Mouse (Mus musculus) lung, postnatal 0 days (tissue): ENCODE data around the gene Lbhd2. TPM values are rescaled to one million over a fixed set of nuclear protein-coding genes. Genes with fewer than 3 reads are reported as not detected.
A peak's percentile ranks its signal among the peaks of the same experiment; 100 is the strongest.

ENCODE experiments used
- ATAC-seq: fragments of 200-750 bp; cut with Nextera tagmentation; 2 replicates; pipeline ENCODE4 v1.8.0; 2017; ENCODE audit warnings: moderate library complexity
- DNase-seq: peaks from one replicate; pipeline ENCODE4 v3.0.0-alpha.2; 2016; ENCODE audit warnings: low spot score
- H3K27ac ChIP-seq: fragments of 300-500 bp; sonication (generic); 2 replicates; pipeline ENCODE4 v1.5.1; 2014; ENCODE audit warnings: antibody characterized with exemption, mild to moderate bottlenecking, low read length, mixed read lengths
- H3K27me3 ChIP-seq: fragments of 300-500 bp; sonication (generic); replicated peaks from 2 replicates; pipeline ENCODE4 v1.6.1; 2014; ENCODE audit warnings: low read length, mixed read lengths; ENCODE audit not compliant: insufficient read depth
- H3K36me3 ChIP-seq: fragments of 300-500 bp; sonication (generic); 2 replicates; pipeline ENCODE4 v1.6.1; 2014; ENCODE audit warnings: low read length, mixed read lengths; ENCODE audit not compliant: insufficient read depth
- H3K4me1 ChIP-seq: fragments of 300-500 bp; sonication (generic); 2 replicates; pipeline ENCODE4 v1.6.1; 2014; ENCODE audit warnings: antibody characterized with exemption, low read depth, low read length, mixed read lengths; ENCODE audit not compliant: insufficient read depth
- H3K4me2 ChIP-seq: fragments of 300-500 bp; sonication (generic); replicated peaks from 2 replicates; pipeline ENCODE4 v1.6.1; 2014; ENCODE audit warnings: low read depth, mild to moderate bottlenecking, low read length, moderate library complexity, mixed read lengths
- H3K4me3 ChIP-seq: fragments of 300-500 bp; sonication (generic); 2 replicates; pipeline ENCODE4 v1.5.1; 2014; ENCODE audit warnings: low read depth, low read length
- H3K9ac ChIP-seq: fragments of 300-500 bp; sonication (generic); replicated peaks from 2 replicates; pipeline ENCODE4 v1.6.1; 2014; ENCODE audit warnings: low read depth, mild to moderate bottlenecking
- H3K9me3 ChIP-seq: fragments of 300-500 bp; sonication (generic); 2 replicates; pipeline ENCODE4 v1.6.1; 2016; ENCODE audit warnings: low read length, mixed read lengths
- CTCF ChIP-seq: IDR thresholded peaks from 2 replicates; pipeline ENCODE4 v1.5.1; 2016; ENCODE audit warnings: antibody characterized with exemption, mild to moderate bottlenecking
- EP300 ChIP-seq: IDR thresholded peaks from 2 replicates; pipeline ENCODE4 v1.6.1; 2016; ENCODE audit warnings: antibody characterized with exemption, mild to moderate bottlenecking, control low read depth
- WGBS: fragments of 180-500 bp; shearing (Covaris S2); extraction: QIAGEN DNeasy Blood & Tissue Kit; methylation state at CpG from one replicate; pipeline ENCODE4 v1.1.7; 2014; 5-methylcytosine and 5-hydroxymethylcytosine counted together
- polyA plus RNA-seq: library from polyadenylated mRNA; unstranded; fragments of >200 nt; fragmentation: Nextera tagmentation; extraction: Ambion mirVana; gene quantifications from 2 replicates; pipeline ENCODE4 v1.2.1, GENCODE M21; 2015

The Lbhd2 gene
- polyA plus RNA-seq, 1 experiment from 2014 or later: 0.37 TPM

DNA sequence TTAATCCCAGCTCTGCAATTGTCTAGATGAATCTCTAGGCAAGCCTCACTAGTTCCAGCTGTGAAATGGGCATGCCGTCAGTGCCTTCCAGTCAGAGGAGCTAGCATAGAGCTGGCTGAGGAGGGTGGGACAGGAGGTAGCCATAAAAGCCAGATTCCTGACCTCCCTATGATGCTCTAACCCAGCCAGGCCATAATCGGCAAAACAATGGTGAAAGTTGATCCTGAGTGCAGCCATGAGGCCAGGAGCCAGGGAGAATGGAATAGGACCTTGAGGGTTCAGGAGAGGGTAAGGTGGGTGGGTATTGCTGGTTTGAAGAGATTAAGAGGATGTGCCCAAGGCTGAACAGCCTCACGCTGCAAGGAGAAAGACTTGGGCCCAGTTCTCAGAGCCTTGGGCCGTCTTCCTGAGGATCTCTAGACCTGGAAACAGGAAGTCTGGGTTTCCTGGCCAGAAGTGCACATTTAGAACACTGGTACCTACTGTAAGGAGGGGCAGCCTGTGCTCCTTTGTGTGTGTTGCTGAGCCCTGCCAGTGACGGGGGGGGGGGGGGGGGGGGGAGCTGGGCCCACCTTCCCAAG lies 26.2 kb downstream of the Lbhd2 start:
- Histone ChIP-seq H3K4me1 (peaks cover 15% of the 10 kb centered on the region), H3K9me3 (no peaks in the 10 kb centered on the region), H3K36me3 (no peaks in the 10 kb centered on the region), H3K27me3 (peaks cover 11% of the 10 kb centered on the region; the same call in 1 of the 2 replicates), H3K4me2 (no peak overlapping the region), H3K27ac (peak overlapping the region; percentile 26; the same call in 1 of the 2 replicates), H3K4me3 (no peak overlapping the region), H3K9ac (no peak overlapping the region)
- 65% methylated on average over 4 of the region's 5 CpGs for WGBS
- no peak for DNase-seq
- TF ChIP-seq EP300 (no peak), CTCF (no peak)
- ATAC-seq: no peak

DNA sequence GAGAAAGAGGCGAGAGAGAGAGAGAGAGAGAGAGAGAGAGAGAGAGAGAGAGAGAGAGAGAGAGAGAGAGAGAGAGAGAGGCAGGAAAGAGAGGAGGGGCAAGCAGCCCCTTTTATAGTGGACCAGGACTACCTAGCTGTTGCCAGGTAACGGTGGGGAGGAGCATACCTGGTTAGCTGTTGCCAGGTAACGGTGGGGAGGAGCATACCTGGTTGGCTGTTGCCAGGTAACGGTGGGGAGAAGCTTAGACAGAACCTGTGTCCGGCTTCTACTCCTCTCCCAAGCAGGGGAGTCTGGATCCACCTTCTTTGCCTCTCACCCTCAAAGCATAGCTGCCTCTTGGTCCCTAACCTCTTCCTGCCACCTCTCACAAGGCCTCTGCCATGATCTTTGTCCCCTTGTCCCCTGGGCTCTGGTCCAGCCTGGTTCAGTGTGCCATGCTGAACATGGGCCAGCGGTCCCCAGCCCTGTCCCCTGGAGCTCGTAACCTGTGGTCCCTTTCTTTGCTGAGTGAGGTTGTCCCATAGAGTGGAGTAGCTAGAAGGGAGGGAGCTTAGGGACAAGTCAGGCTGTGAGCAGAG lies 27.6 kb downstream of the Lbhd2 start:
- 35% methylated on average over 6 of the region's 7 CpGs for WGBS
- TF ChIP-seq EP300: no peak
- no peak for TF ChIP-seq CTCF
- Histone ChIP-seq H3K4me3 (no peak overlapping the region), H3K9ac (no peak overlapping the region), H3K27ac (peak overlapping the region; percentile 27; the same call in 1 of the 2 replicates), H3K4me1 (peaks cover 11% of the 10 kb centered on the region), H3K9me3 (no peaks in the 10 kb centered on the region), H3K4me2 (0 out of 2 replicates have a peak overlapping the region, but pooled peaks have one; percentile 3), H3K36me3 (no peaks in the 10 kb centered on the region), H3K27me3 (peaks cover 8% of the 10 kb centered on the region; the same call in 1 of the 2 replicates)
- DNase-seq (no peak), ATAC-seq (no peak)

DNA sequence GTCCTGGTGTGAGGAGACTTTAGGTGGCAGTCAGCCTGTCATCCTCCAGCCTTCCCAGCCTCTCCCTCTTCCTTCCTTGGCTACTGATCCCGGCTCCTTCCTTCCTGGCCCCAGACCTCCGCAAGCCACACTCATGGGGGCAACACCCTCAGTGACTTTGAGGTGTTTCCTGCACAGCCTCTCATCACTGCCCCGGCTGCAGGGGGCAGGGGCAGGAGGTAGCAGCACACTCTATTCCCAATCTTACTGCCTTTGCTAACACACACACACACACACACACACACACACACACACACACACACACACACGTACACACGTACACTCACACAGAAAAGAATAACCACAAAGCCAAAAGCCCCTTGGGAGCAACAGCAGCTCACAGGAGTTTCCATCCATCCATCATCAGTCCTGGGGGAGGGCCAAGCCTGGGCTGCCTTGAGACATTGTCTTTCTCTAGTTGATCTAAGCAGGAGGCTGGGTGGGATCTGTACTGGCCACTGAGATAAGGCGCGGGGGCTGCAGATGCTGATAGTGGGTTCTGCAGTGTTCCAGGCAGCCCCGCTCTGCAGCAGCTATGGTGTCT lies 28.2 kb downstream of the Lbhd2 start:
- H3K36me3 ChIP-seq: no peaks in the 10 kb centered on the region
- 0 out of 2 replicates have a peak overlapping the region, but pooled peaks have one; percentile 27 for H3K27ac ChIP-seq
- H3K4me3 ChIP-seq: no peak overlapping the region
- peak; percentile 45 for ATAC-seq
- H3K9ac ChIP-seq: no peak overlapping the region
- TF ChIP-seq CTCF: no peak
- TF ChIP-seq EP300: no peak
- peaks cover 8% of the 10 kb centered on the region for H3K4me1 ChIP-seq
- 0 out of 2 replicates have a peak overlapping the region, but pooled peaks have one; percentile 3 for H3K4me2 ChIP-seq
- DNase-seq: peak; percentile 55
- peaks cover 5% of the 10 kb centered on the region; the same call in 1 of the 2 replicates for H3K27me3 ChIP-seq
- 32% methylated on average over 8 of the region's 8 CpGs for WGBS
- H3K9me3 ChIP-seq: no peaks in the 10 kb centered on the region

DNA sequence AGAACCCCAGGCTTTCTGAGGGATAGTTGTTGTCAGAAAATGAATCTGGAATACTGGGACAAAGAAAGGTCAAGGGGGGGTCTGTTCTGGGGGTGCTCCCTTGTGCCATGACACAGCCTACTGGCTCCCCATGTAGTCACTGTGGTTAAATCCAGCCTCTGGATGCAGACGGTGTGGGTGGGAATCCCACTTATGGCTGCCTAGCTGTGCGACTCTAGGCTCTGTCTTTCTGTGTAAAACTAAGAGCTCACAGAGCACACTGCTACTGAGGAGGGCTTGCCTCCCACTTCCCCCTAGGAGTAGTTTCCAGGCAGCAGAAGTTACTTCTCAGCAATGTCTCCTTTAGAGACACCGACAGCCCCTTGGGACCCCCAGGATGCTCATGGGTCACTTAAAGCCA lies 29.6 kb downstream of the Lbhd2 start:
- peak overlapping the region; percentile 68 for H3K27ac ChIP-seq
- no peak overlapping the region for H3K4me3 ChIP-seq
- H3K4me1 ChIP-seq: no peaks in the 10 kb centered on the region; the same call in 1 of the 2 replicates
- no peaks in the 10 kb centered on the region for H3K9me3 ChIP-seq
- WGBS: 72% methylated on average over 3 of the region's 3 CpGs
- H3K27me3 ChIP-seq: no peaks in the 10 kb centered on the region
- DNase-seq (no peak), ATAC-seq (no peak)
- no peak overlapping the region for H3K9ac ChIP-seq
- no peaks in the 10 kb centered on the region for H3K36me3 ChIP-seq
- no peak for TF ChIP-seq CTCF
- no peak for TF ChIP-seq EP300
- H3K4me2 ChIP-seq: no peak overlapping the region

DNA sequence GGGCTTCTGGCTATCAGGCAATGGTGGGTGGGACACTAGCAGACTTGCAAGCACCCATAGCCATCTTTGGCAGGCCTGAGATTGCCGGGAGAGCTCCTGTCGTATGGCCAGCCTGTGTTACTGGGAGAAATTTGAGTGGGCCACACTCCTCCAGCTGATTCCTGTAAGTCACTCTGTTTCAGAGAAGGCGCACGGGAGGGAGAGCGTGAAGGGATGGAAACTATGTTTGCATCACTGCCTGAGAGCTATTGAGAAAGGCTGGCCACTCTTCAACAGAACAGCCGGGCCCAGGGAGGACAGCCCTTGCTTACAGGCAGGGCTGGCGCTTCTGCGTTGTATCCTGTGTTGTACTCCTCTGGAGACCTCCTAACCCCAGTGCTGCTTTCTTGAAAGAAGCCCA lies 30.0 kb downstream of the Lbhd2 start:
- ATAC-seq (peak; percentile 79), DNase-seq (peak; percentile 92)
- Histone ChIP-seq H3K9ac (no peak overlapping the region), H3K27me3 (no peaks in the 10 kb centered on the region), H3K36me3 (no peaks in the 10 kb centered on the region), H3K4me1 (no peaks in the 10 kb centered on the region; the same call in 1 of the 2 replicates), H3K9me3 (no peaks in the 10 kb centered on the region), H3K4me2 (no peak overlapping the region), H3K27ac (peak overlapping the region; percentile 68), H3K4me3 (no peak overlapping the region)
- 0 out of 2 replicates have a peak, but pooled peaks have one; percentile 5 for TF ChIP-seq EP300
- no peak for TF ChIP-seq CTCF
- 39% methylated on average over 8 of the region's 8 CpGs for WGBS

DNA sequence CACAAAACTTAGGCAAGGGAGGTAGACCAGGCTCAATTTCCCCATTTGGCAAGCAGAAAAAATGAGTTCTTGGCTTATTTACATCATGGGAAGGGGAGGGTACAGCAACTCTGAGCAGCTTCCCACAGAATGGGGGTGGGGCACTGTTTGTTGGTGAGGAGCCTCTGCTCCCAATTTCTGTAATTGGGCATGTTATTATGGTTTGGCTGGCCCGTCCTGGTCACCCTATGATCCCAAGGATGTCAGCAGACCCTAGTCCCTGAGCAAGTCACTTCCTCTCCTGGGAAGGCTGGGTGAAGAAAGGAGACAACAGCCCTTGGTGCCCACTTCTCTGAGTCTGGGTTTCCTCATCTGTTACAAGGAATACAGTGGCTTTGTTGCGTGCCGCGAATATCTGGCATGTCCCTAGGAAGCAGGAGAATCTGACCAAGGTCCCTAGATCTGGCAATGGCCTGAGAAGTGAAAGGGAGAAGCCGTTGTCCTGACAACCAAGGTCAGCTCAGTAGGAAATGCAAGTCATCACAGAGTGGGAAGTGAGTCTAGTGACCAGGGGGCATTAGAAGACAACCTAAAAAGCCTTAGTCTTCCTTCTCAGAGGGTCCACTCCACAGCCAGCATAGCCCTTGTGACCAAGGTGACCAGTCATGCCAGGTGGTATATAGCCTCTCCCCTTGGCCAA lies 30.8 kb downstream of the Lbhd2 start:
- peaks cover 6% of the 10 kb centered on the region; the same call in 1 of the 2 replicates for H3K4me1 ChIP-seq
- no peak overlapping the region for H3K4me2 ChIP-seq
- H3K27ac ChIP-seq: peak overlapping the region; percentile 68
- no peak overlapping the region for H3K4me3 ChIP-seq
- no peaks in the 10 kb centered on the region for H3K9me3 ChIP-seq
- no peaks in the 10 kb centered on the region for H3K36me3 ChIP-seq
- no peaks in the 10 kb centered on the region for H3K27me3 ChIP-seq
- TF ChIP-seq CTCF (no peak), EP300 (0 out of 2 replicates have a peak, but pooled peaks have one; percentile 2)
- ATAC-seq (0 out of 2 replicates have a peak, but pooled peaks have one; percentile 4), DNase-seq (peak; percentile 44)
- H3K9ac ChIP-seq: no peak overlapping the region
- WGBS: 49% methylated on average over 5 of the region's 5 CpGs
